9 mouse cellular contexts compared by ENCODE assay signal in genomic region chr4:120692717-120693116, GRCm38 (mm10). TPM values are rescaled to one million over a fixed set of nuclear protein-coding genes. Genes with fewer than 3 reads are reported as not detected.
DNase-seq lines count a peak whose midpoint lies in the region; ATAC-seq and TF ChIP-seq lines count a peak whose summit lies in the region.
"Had no signal": no experiment of that assay in that cellular context is flagged by ENCODE, and none has a peak within 500 bp of the region (broad histone marks: within the 10 kb centered on the region; RNA-seq: fewer than 3 reads in every experiment).

No protein-coding gene starts in this region.

- H3K36me3 ChIP-seq in intestine, postnatal 0 days (ENCODE audit: control insufficient read depth, insufficient read depth): no peaks in the 10 kb centered on the region
- no peaks in the 10 kb centered on the region for H3K36me3 ChIP-seq in intestine, embryonic 16.5 days (ENCODE audit: control insufficient read depth, insufficient read depth, low read length)
- no peaks in the 10 kb centered on the region for H3K36me3 ChIP-seq in CH12.LX (replicated peaks in 1 of 2; ENCODE audit: control insufficient read depth in 1 of 2, insufficient read depth in 1 of 2, low read length in 1 of 2)

- no peaks in the 10 kb centered on the region for H3K79me2 ChIP-seq in CH12.LX (replicated peaks; ENCODE audit: control insufficient read depth, extremely low read depth, insufficient read depth, poor library complexity, severe bottlenecking)

- no peak overlapping the region for H3K9ac ChIP-seq in intestine, postnatal 0 days (ENCODE audit: low read depth, low read length)
- no peak overlapping the region for H3K9ac ChIP-seq in intestine, embryonic 16.5 days (ENCODE audit: low read depth, low read length)
- H3K9ac ChIP-seq in CH12.LX (ENCODE audit: insufficient read depth, low read depth): no peak overlapping the region
- H3K9ac ChIP-seq: embryonic facial prominence, embryonic 13.5 days had no signal

- no peak for TF ChIP-seq POLR2A in CH12.LX (IDR thresholded peaks at IDR 0.05; ENCODE audit: low read depth, low read length)

- no peak overlapping the region for H3K4me3 ChIP-seq in intestine, postnatal 0 days (ENCODE audit: low read depth, low read length)
- no peak overlapping the region for H3K4me3 ChIP-seq in intestine, embryonic 16.5 days (ENCODE audit: low read length)
- H3K4me3 ChIP-seq in CH12.LX (replicated peaks in 1 of 3; ENCODE audit: low read depth in 2 of 3, low read length in 2 of 3, poor library complexity in 1 of 3): no peak overlapping the region
- H3K4me3 ChIP-seq: embryonic facial prominence, embryonic 13.5 days had no signal

- 0 out of 2 replicates have a peak, but pooled peaks cover 3% of the 10 kb centered on the region for H3K27me3 ChIP-seq in intestine, postnatal 0 days (replicated peaks; ENCODE audit: control insufficient read depth, insufficient read depth, low read length)
- no peaks in the 10 kb centered on the region for H3K27me3 ChIP-seq in intestine, embryonic 16.5 days (replicated peaks; ENCODE audit: control insufficient read depth, insufficient read depth, low read length)
- H3K27me3 ChIP-seq in CH12.LX (replicated peaks): peaks cover 43% of the 10 kb centered on the region

- TF ChIP-seq RAD21 in CH12.LX (IDR thresholded peaks at IDR 0.05; ENCODE audit: low read depth, low read length): peak; percentile 60

- in situ Hi-C loops in CH12.LX (cut with MboI; ENCODE audit: low pct_ligation_motif_present, low pct_unique_long_range_greater_than_20kb, low sequenced_read_pairs): loop anchor here (25.0 kb wide), 1 partner anchor 305 kb away; no protein-coding TSS in a partner anchor

- H3K4me1 ChIP-seq in intestine, postnatal 0 days (replicated peaks; ENCODE audit: control insufficient read depth, insufficient read depth, low read length): no peaks in the 10 kb centered on the region
- H3K4me1 ChIP-seq in intestine, embryonic 16.5 days (ENCODE audit: control insufficient read depth, insufficient read depth, low read length): peaks cover 5% of the 10 kb centered on the region; the same call in 1 of the 2 replicates
- no peaks in the 10 kb centered on the region for H3K4me1 ChIP-seq in CH12.LX (ENCODE audit: control insufficient read depth in 1 of 2, insufficient read depth in 2 of 2)
- H3K4me1 ChIP-seq: embryonic facial prominence, embryonic 13.5 days had no signal

- DNase-seq in CH12.LX (ENCODE audit: extremely low read depth): peak; percentile 48
- DNase-seq in adrenal gland, adult 18-20 months (ENCODE audit: low spot score in 2 of 2): peak; percentile 64 to 66
- DNase-seq in embryo, embryonic 11 days: peak; percentile 64
- DNase-seq in layer of hippocampus, adult 9-11 months: peak; percentile 39
- no peak for DNase-seq in natural killer cell, adult 2 months (ENCODE audit: low spot score in 2 of 2)

- no peak for ATAC-seq in intestine, postnatal 0 days
- ATAC-seq in intestine, embryonic 16.5 days: no peak
- ATAC-seq in megakaryocyte-erythroid progenitor cell, adult 5-6 weeks (replicated peaks; ENCODE audit: low FRiP score, low TSS enrichment, poor library complexity, severe bottlenecking): 0 out of 2 replicates have a peak, but pooled peaks have one; percentile 20

- no peak for TF ChIP-seq EP300 in CH12.LX (IDR thresholded peaks at IDR 0.05; ENCODE audit: low read length)

- no peaks in the 10 kb centered on the region for H3K9me3 ChIP-seq in intestine, postnatal 0 days (ENCODE audit: control insufficient read depth)
- no peaks in the 10 kb centered on the region for H3K9me3 ChIP-seq in intestine, embryonic 16.5 days (ENCODE audit: control insufficient read depth, low read length)
- no peaks in the 10 kb centered on the region for H3K9me3 ChIP-seq in CH12.LX (replicated peaks; ENCODE audit: low read length)
- H3K9me3 ChIP-seq: embryonic facial prominence, embryonic 13.5 days had no signal

- TF ChIP-seq CTCF in intestine, postnatal 0 days (IDR thresholded peaks at IDR 0.05; ENCODE audit: low read depth): peak; percentile 78
- TF ChIP-seq CTCF in CH12.LX (conservative IDR thresholded peaks at IDR 0.05 in 1 of 2, IDR thresholded peaks at IDR 0.05 in 1 of 2; ENCODE audit: low read depth in 2 of 2, low read length in 2 of 2): peak; percentile 73 to 82

- dilution Hi-C loops in CH12.LX (cut with MboI; ENCODE audit: extremely low pct_ligation_motif_present, extremely low pct_unique_long_range_greater_than_20kb, low sequenced_read_pairs): no loop called here

- 43% methylated on average over 10 of the region's 10 CpGs for WGBS in intestine, postnatal 0 days
- 44% methylated on average over 10 of the region's 10 CpGs for WGBS in intestine, embryonic 16.5 days

- no peak overlapping the region for H3K4me2 ChIP-seq in intestine, postnatal 0 days (replicated peaks; ENCODE audit: low read depth)
- no peak overlapping the region for H3K4me2 ChIP-seq in intestine, embryonic 16.5 days (ENCODE audit: low read depth, low read length)
- H3K4me2 ChIP-seq in CH12.LX (ENCODE audit: insufficient read depth, low read depth, poor library complexity, severe bottlenecking): no peak overlapping the region
- H3K4me2 ChIP-seq: embryonic facial prominence, embryonic 13.5 days had no signal

- H3K27ac ChIP-seq in intestine, postnatal 0 days (ENCODE audit: low read depth, low read length): no peak overlapping the region
- no peak overlapping the region for H3K27ac ChIP-seq in intestine, embryonic 16.5 days (ENCODE audit: low read length)
- H3K27ac ChIP-seq in CH12.LX (ENCODE audit: insufficient read depth, low read depth): no peak overlapping the region
- H3K27ac ChIP-seq: embryonic facial prominence, embryonic 13.5 days had no signal

TF ChIP-seq in CH12.LX, 34 proteins besides CTCF, POLR2A, EP300 and RAD21:
- TF ChIP-seq SMC3 (IDR thresholded peaks at IDR 0.05; ENCODE audit: low read depth, low read length): peak; percentile 91
- TF ChIP-seq MAX (IDR thresholded peaks at IDR 0.05; ENCODE audit: low read length): peak; percentile 58; the same call in 1 of the 2 replicates
- no peak for TF ChIP-seq KAT2A (IDR thresholded peaks at IDR 0.05; ENCODE audit: insufficient replicate concordance, low read length)

RNA-seq across cellular contexts. Expression of gene Cited4, which starts 26.3 kb away (rescaled TPM):
- 1.7 and 2.1 TPM in 2 replicates for polyA plus RNA-seq in intestine, postnatal 0 days (2015; fragmentation: Nextera tagmentation; extraction: Ambion mirVana)
- 1.5 and 2.4 TPM in 2 replicates for polyA plus RNA-seq in intestine, embryonic 16.5 days (2015; fragmentation: Nextera tagmentation; extraction: Ambion mirVana)
- total RNA-seq in CH12.LX (2012; rRNA removed) (0.08 and 0.25 TPM in 2 replicates), CH12.LX (2014; rRNA removed) (0.36 and 0.45 TPM in 2 replicates)
- polyA plus RNA-seq in CH12.LX (2012; ENCODE audit: insufficient read length, low read depth): not detected in 2 replicates
- 10 to 100 TPM; 15.2 to 24.0 TPM for total RNA-seq in adrenal gland, adult 18-20 months (2021)
- 36.4 and 47.4 TPM in 2 replicates for total RNA-seq in megakaryocyte-erythroid progenitor cell, adult 5-6 weeks (2014; fragmentation: Nextera tagmentation)
- total RNA-seq in megakaryocyte-erythroid progenitor cell, adult 5-6 weeks (2017): 7.4 and 30.9 TPM in 2 replicates

RNA-seq across cellular contexts. Expression of gene Kcnq4, which starts 55.7 kb away (rescaled TPM):
- polyA plus RNA-seq in intestine, postnatal 0 days (2015; fragmentation: Nextera tagmentation; extraction: Ambion mirVana): 1.6 and 2.0 TPM in 2 replicates
- 2.0 and 2.3 TPM in 2 replicates for polyA plus RNA-seq in intestine, embryonic 16.5 days (2015; fragmentation: Nextera tagmentation; extraction: Ambion mirVana)
- total RNA-seq in CH12.LX (2012; rRNA removed) (0.04 and 0.08 TPM in 2 replicates), CH12.LX (2014; rRNA removed) (not detected in 2 replicates)
- 0.10 TPM in 1 of 2 replicates, not detected in the other for polyA plus RNA-seq in CH12.LX (2012; ENCODE audit: insufficient read length, low read depth)
- total RNA-seq in adrenal gland, adult 18-20 months (2021): 1 to 10 TPM; 1.5 to 3.1 TPM
- not detected in 2 replicates for total RNA-seq in megakaryocyte-erythroid progenitor cell, adult 5-6 weeks (2014; fragmentation: Nextera tagmentation)
- not detected in 2 replicates for total RNA-seq in megakaryocyte-erythroid progenitor cell, adult 5-6 weeks (2017)

Comparison
In these comparisons a context has a peak if more than half of its experiments do, and no peak if none do; other contexts are left out.
1. DNase-seq: peak in CH12.LX (single experiment), adrenal gland, adult 18-20 months (2 of 2), embryo, embryonic 11 days (single experiment) and layer of hippocampus, adult 9-11 months (single experiment); none in natural killer cell, adult 2 months (0 of 2).
2. RNA of gene Cited4, which starts 26.3 kb away (total RNA-seq): 7.4 to 47.4 TPM in megakaryocyte-erythroid progenitor cell, adult 5-6 weeks and 15.2 to 24.0 TPM in adrenal gland, adult 18-20 months; 0.08 to 0.45 TPM in CH12.LX; every median in the first group is over 4 times any median in the second.